Mouse (Mus musculus) lung, embryonic 14.5 days (tissue): ENCODE measurements around the gene Mycbpap. TPM values are rescaled to one million over a fixed set of nuclear protein-coding genes. Genes with fewer than 3 reads are reported as not detected.

Source experiments
- ATAC-seq: fragments of 200-750 bp; cut with Nextera tagmentation; 2 replicates; pipeline ENCODE4 v1.8.0; 2017; ENCODE audit warnings: mild to moderate bottlenecking, moderate TSS enrichment, moderate library complexity; ENCODE audit not compliant: insufficient read depth
- DNase-seq: peaks from one replicate; pipeline ENCODE4 v3.0.0-alpha.2; 2015
- H3K27ac ChIP-seq: fragments of 300-500 bp; sonication (generic); 2 replicates; pipeline ENCODE4 v1.5.1; 2014; ENCODE audit warnings: low read depth, mild to moderate bottlenecking, moderate library complexity
- H3K27me3 ChIP-seq: fragments of 300-500 bp; sonication (generic); 2 replicates; pipeline ENCODE4 v1.6.1; 2014; ENCODE audit warnings: low read length, control low read depth; ENCODE audit not compliant: insufficient read depth
- H3K36me3 ChIP-seq: fragments of 300-500 bp; sonication (generic); 2 replicates; pipeline ENCODE4 v1.6.1; 2014; ENCODE audit warnings: control low read depth; ENCODE audit not compliant: insufficient read depth
- H3K4me1 ChIP-seq: fragments of 300-500 bp; sonication (generic); 2 replicates; pipeline ENCODE4 v1.6.1; 2014; ENCODE audit warnings: antibody characterized with exemption, control low read depth; ENCODE audit not compliant: insufficient read depth
- H3K4me2 ChIP-seq: fragments of 300-500 bp; sonication (generic); 2 replicates; pipeline ENCODE4 v1.6.1; 2014; ENCODE audit warnings: mild to moderate bottlenecking
- H3K4me3 ChIP-seq: fragments of 300-500 bp; sonication (generic); 2 replicates; pipeline ENCODE4 v1.5.1; 2014; ENCODE audit warnings: low read depth, low read length
- H3K9ac ChIP-seq: fragments of 300-500 bp; sonication (generic); 2 replicates; pipeline ENCODE4 v1.6.1; 2014
- H3K9me3 ChIP-seq: fragments of 300-500 bp; sonication (generic); 2 replicates; pipeline ENCODE4 v1.6.1; 2016; ENCODE audit warnings: low read depth, low read length, control low read depth
- CTCF ChIP-seq: IDR thresholded peaks from 2 replicates; pipeline ENCODE4 v1.5.1; 2016; ENCODE audit warnings: antibody characterized with exemption, low read depth
- WGBS: fragments of 180-500 bp; shearing (Covaris S2); extraction: QIAGEN DNeasy Blood & Tissue Kit; methylation state at CpG from one replicate; pipeline ENCODE4 v1.1.7; 2014; 5-methylcytosine and 5-hydroxymethylcytosine counted together
- polyA plus RNA-seq: library from polyadenylated mRNA; unstranded; fragments of >200 nt; fragmentation: Nextera tagmentation; extraction: Ambion mirVana; gene quantifications from 2 replicates; pipeline ENCODE4 v1.2.1, GENCODE M21; 2014

Mycbpap gene
- polyA plus RNA-seq, 1 experiment from 2014 or later = 3.2 TPM

DNA sequence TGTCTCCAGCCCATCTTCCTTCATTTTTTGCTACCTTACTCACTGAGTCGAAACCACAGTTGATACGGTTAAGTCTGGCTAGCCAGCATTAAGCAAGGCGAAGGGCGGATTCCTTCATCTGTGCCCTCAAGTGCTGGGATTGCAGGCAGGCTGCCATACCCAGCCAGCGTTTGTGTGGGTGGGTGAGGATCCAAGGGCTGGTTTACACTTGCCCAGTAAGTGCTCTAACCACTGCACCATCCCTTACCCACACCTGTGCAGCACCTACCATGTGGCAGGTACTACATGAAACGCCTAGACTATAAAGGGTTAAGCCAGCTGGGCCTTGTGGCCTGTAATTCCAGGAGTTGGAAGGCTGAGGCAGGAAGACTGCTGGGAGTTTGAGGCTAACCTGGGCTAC is 25.7 kb upstream of the Mycbpap start:
- no peak for TF ChIP-seq CTCF
- Histone ChIP-seq H3K27me3 (no peaks in the 10 kb centered on the region), H3K4me1 (no peaks in the 10 kb centered on the region), H3K4me2 (no peak overlapping the region), H3K9me3 (no peaks in the 10 kb centered on the region), H3K36me3 (peaks cover 3% of the 10 kb centered on the region; the same call in 1 of the 2 replicates), H3K27ac (no peak overlapping the region), H3K9ac (no peak overlapping the region), H3K4me3 (no peak overlapping the region)
- DNase-seq = no peak
- 90% methylated on average over 6 of the region's 6 CpGs for WGBS
- ATAC-seq = no peak

DNA sequence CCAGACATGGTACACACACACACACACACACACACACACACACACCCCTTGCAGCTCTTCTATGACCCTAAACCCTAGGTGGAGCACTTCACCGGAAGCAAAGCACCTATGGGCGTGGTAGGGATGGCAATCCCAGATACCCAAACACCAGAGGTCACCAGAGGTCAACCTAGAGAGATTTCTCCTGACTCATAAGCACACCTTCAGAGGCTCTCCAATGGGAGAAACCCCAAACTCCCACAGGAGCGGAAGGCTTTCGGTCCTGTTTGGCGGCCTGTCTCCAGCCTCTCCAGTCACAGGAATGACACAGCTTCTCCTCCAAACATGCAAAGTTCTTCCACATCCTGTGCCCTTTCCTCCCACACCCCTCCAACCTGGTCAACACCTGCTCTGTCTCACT is 24.8 kb upstream of the Mycbpap start:
- ATAC-seq (no peak), DNase-seq (no peak)
- H3K9ac ChIP-seq = no peak overlapping the region
- H3K9me3 ChIP-seq = no peaks in the 10 kb centered on the region
- H3K4me2 ChIP-seq = no peak overlapping the region
- H3K4me1 ChIP-seq = no peaks in the 10 kb centered on the region
- no peaks in the 10 kb centered on the region for H3K27me3 ChIP-seq
- H3K4me3 ChIP-seq = no peak overlapping the region
- TF ChIP-seq CTCF = no peak
- 91% methylated on average over 5 of the region's 5 CpGs for WGBS
- no peak overlapping the region for H3K27ac ChIP-seq
- peaks cover 9% of the 10 kb centered on the region; the same call in 1 of the 2 replicates for H3K36me3 ChIP-seq

DNA sequence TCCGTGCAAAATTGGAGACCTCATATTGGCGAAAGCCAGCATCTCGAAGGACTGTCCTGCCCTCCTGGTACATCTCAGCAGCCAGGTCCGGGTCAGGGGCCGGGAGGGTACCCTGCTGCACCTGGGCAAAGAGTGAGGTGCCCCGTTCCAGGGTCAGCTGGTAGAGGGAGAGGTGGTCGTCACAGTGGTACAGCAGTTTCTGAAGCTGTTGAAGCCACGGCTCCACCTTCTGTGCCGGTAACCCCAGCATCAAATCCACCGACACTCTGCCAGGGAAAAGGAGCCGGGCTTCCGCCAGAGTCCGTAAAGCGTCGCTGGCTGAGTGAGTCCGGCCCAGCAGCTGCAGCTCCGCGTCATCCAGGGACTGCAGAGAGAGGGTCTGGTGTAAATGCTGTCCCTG is 22.9 kb upstream of the Mycbpap start:
- 50% methylated on average over 18 of the region's 18 CpGs for WGBS
- H3K27ac ChIP-seq = no peak overlapping the region
- H3K27me3 ChIP-seq = no peaks in the 10 kb centered on the region
- DNase-seq (peak; percentile 46), ATAC-seq (no peak)
- peak overlapping the region; percentile 6; the same call in 1 of the 2 replicates for H3K9ac ChIP-seq
- no peaks in the 10 kb centered on the region for H3K9me3 ChIP-seq
- peak overlapping the region; percentile 52; the same call in 1 of the 2 replicates for H3K4me2 ChIP-seq
- peaks cover 9% of the 10 kb centered on the region; the same call in 1 of the 2 replicates for H3K36me3 ChIP-seq
- no peak overlapping the region for H3K4me3 ChIP-seq
- H3K4me1 ChIP-seq = no peaks in the 10 kb centered on the region
- TF ChIP-seq CTCF = no peak

DNA sequence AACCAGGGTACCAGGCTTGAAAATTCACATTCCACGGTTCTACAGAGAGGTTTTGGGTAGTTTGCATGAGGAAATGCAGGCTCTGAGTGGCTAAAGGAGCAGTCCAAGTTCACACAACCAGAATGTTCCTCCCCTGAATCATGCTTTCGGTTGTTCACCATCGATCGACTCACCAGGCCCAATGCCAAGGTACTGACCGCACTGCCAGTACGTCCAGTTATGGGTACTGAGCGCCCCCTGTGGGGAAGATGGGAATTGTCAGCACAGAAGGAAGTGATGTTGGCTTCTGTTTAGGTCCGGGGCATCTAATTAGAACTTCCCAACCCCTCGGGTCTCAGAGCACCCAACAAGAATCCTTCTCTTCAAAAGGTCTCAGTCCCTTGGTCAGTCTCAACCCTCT is 22.4 kb upstream of the Mycbpap start:
- 30% methylated on average over 9 of the region's 9 CpGs for WGBS
- H3K4me3 ChIP-seq = no peak overlapping the region
- peak; percentile 34; the same call in 1 of the 2 replicates for ATAC-seq
- peak overlapping the region; percentile 52; the same call in 1 of the 2 replicates for H3K4me2 ChIP-seq
- H3K27ac ChIP-seq = no peak overlapping the region
- peaks cover 9% of the 10 kb centered on the region; the same call in 1 of the 2 replicates for H3K36me3 ChIP-seq
- TF ChIP-seq CTCF = peak; percentile 92
- DNase-seq = peak; percentile 95
- no peaks in the 10 kb centered on the region for H3K27me3 ChIP-seq
- H3K4me1 ChIP-seq = no peaks in the 10 kb centered on the region
- no peak overlapping the region for H3K9ac ChIP-seq
- no peaks in the 10 kb centered on the region for H3K9me3 ChIP-seq

DNA sequence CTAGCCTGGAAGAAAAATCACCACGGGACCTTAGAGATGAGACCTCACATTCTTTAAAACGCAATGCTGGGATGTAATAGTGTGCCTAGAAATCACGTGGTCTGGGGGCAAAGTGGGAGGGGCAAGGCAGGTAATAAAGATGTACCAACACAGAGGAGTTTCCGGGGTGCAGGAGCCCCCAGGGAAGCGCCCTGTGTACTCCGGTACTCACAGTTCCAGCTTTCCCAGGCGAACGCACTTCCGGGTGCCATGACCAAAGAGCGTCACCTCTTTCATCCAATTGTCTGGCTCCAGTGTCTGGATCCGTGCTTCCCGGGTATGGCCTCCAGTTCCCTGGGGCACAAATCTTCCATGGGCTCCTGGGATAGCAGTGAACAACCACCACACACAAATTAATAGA is 21.8 kb upstream of the Mycbpap start:
- ATAC-seq = no peak
- Histone ChIP-seq H3K27me3 (no peaks in the 10 kb centered on the region), H3K9ac (no peak overlapping the region), H3K4me3 (no peak overlapping the region), H3K36me3 (peaks cover 9% of the 10 kb centered on the region; the same call in 1 of the 2 replicates), H3K27ac (no peak overlapping the region), H3K4me1 (no peaks in the 10 kb centered on the region), H3K4me2 (no peak overlapping the region), H3K9me3 (no peaks in the 10 kb centered on the region)
- WGBS = 84% methylated on average over 12 of the region's 12 CpGs
- no peak for DNase-seq
- TF ChIP-seq CTCF = no peak

DNA sequence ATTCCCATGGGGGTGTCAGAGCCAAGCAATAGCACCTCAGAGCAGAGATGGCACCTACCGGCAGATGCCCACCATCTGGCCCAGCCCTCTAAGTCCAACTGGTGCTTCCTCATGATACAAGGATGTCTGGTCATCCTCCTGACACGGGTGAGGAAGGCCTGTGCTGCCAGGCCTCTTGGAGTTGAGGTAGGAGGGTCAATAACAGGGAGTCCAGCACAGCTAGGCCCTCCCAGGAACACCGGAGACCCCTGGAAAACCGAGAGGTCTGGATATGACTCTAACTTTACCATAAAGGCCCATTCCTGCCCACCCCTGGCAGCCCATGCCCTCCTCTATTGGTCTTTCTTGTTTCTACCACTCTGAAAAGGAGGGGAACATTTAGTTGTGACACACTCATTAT is 20.9 kb upstream of the Mycbpap start:
- WGBS = 81% methylated on average over 4 of the region's 4 CpGs
- Histone ChIP-seq H3K4me3 (no peak overlapping the region), H3K27ac (no peak overlapping the region), H3K9me3 (no peaks in the 10 kb centered on the region), H3K4me1 (no peaks in the 10 kb centered on the region), H3K27me3 (no peaks in the 10 kb centered on the region), H3K36me3 (peaks cover 9% of the 10 kb centered on the region; the same call in 1 of the 2 replicates), H3K4me2 (no peak overlapping the region), H3K9ac (no peak overlapping the region)
- no peak for ATAC-seq
- TF ChIP-seq CTCF = no peak
- DNase-seq = no peak

DNA sequence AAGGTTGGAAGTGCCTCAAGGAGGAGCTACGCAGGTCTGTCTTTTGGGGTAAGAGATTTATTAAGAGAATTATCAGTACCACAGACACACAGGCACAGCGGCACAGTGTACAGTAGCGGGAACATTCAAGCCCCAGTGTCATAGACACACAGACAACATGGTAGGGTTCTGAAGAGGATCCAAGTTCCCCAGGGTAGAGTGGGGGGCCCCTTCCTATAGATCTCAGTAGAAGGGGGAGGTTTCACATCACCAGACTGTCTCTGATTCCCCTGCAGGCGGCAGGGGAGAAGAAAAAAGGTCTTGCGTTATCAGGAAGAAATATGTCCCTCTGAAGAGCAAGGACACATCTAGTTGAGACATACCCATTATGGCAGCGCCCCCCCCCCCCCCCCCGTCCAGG is 18.2 kb upstream of the Mycbpap start:
- Histone ChIP-seq H3K4me3 (no peak overlapping the region), H3K9ac (no peak overlapping the region), H3K4me1 (no peaks in the 10 kb centered on the region), H3K27me3 (no peaks in the 10 kb centered on the region), H3K9me3 (no peaks in the 10 kb centered on the region), H3K36me3 (peaks cover 9% of the 10 kb centered on the region; the same call in 1 of the 2 replicates), H3K4me2 (no peak overlapping the region), H3K27ac (no peak overlapping the region)
- 73% methylated on average over 7 of the region's 7 CpGs for WGBS
- no peak for DNase-seq
- no peak for TF ChIP-seq CTCF
- no peak for ATAC-seq

DNA sequence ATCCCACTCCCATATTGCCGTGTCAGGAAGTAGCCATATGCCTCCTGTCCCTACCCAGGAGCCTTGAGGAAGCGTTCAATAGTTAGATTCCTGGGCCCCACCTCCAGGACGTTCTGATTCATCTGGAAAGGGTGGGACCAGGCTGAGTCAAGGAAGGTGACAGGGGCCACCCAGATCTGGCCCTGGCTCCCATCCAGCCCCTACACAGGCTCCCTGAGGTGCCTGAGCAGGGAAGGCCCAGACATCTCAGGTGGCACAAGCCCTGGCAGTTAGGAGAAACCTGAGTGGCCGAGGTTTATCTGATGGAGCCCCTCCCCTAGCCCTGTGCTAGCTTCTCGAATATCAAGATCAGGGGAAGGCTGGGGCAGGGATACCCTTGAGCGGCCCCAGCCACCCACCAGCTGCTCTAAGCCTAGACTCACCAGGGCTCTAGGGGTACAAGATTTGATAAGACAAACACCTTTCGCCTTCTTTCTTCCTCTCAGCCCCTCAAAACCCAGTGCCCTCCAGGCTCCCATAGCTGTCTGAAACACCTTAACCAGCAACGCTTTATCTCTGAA is 17.3 kb upstream of the Mycbpap start:
- H3K9me3 ChIP-seq = no peaks in the 10 kb centered on the region
- H3K4me2 ChIP-seq = no peak overlapping the region
- H3K27me3 ChIP-seq = no peaks in the 10 kb centered on the region
- H3K9ac ChIP-seq = no peak overlapping the region
- ATAC-seq (no peak), DNase-seq (no peak)
- no peak for TF ChIP-seq CTCF
- H3K27ac ChIP-seq = no peak overlapping the region
- no peak overlapping the region for H3K4me3 ChIP-seq
- 50% methylated on average over 8 of the region's 8 CpGs for WGBS
- no peaks in the 10 kb centered on the region for H3K4me1 ChIP-seq
- H3K36me3 ChIP-seq = peaks cover 9% of the 10 kb centered on the region; the same call in 1 of the 2 replicates
